Mouse (Mus musculus) c-Kit-positive CD71-negative TER-119-negative erythroid progenitor cells, embryonic 14.5 days (primary cell): Measurements from ENCODE around the gene Tead1.

Source experiments
- DNase-seq: peaks from one replicate; pipeline ENCODE4 v3.0.0-alpha.2; 2013; ENCODE audit warnings: low read depth

The Tead1 gene

DNA sequence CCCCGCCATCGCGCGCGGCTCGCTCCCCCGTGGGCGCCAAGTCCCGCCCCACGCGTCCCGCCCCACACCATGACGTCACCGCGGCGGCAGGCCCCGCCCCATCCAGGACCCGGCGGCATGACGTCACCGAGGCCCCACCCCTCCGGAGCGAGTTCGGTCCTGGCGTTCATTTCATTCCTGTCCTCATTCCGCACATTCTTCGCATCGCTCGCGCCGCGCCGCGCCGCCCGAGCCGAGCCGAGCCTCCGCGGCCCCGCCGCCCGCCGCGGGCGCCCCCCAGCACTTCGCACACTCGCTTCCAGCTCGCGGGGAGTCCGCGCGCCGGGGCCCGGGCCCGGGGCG is at the start of gene Tead1:
TSS of gene Tead1 (plus strand) at position 148 of the 342 bp plus-strand sequence.
- DNase-seq: no peak

DNA sequence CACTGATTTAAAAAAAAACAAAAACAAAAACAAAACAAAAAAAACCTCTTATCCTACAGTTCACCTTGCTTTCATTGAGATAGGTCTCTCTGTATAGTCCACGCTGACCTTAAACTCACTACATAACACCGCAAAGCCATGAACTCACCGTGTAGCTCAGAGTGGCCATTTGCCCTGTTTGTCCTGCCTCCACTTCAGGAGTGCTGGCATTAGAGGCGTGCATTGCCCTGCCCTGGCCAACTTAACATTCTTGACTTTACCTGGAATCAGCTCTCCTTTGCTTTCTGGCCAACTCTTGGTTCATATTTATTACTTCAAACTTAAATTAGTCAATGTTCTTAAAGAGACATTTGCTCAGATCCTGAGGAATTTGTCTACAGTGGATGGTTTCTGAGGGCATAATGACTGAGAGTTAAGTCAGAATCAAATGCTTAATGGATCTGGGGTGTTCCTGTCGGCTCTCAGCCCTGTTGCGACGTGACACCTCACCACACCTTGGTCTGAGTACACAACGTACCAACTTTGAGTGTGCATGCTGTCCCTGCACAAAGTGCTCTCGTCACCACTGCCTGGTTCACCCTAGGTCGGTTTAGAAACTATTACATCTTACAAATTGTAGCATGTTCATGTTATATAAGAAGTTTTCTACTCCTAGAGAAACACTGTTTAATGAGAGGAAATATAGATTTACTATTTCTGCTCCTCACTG is 44.5 kb upstream of the Tead1 start:
- no peak for DNase-seq

DNA sequence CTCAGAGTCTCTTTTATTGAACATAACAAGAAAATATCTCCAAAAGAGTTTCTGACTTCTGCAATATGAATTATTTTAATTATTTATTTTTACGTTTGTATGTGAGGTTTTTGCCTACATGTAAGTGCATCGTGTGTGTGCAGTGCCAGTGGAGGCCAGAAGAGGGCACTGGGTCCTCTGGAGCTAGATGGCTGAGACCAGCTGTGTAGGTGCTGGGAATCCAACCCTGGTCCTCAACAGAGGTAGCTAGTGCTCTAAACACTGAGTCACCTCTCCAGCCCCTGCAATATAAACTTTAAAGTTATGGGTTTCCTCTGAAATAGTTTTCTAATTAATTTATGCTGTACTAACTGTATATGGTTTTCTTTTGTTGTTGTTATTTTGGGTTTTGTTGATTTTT is 43.2 kb upstream of the Tead1 start:
- no peak for DNase-seq

- no peak for DNase-seq
These were observed 35.1 kb upstream of the Tead1 start for GRCm38 (mm10) chr7:112643866-112644543.

GRCm38 (mm10) chr7:112644701-112645100 is 34.4 kb upstream of the Tead1 start:
- DNase-seq: no peak

DNA sequence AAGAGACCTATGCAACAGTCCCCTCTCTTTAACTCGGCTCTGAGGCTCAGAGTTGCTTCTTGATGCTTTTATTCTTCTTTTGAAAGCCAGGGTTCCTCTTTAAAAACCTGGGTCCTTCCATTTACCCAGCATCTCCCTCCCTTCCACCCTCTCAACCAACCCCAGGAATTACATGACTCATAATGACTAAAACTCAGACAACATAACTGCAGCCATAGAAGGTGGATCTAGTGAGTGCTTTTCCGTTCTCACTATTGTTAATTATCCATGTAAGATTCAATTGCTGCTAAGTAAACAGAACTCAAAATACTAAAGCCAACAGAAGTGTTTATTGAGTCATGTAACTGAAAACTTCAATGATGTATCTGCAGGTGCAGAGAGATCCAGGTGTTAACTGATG is 33.4 kb upstream of the Tead1 start:
- DNase-seq: no peak

GRCm38 (mm10) chr7:112647417-112647816 is 31.7 kb upstream of the Tead1 start:
- DNase-seq: no peak

DNA sequence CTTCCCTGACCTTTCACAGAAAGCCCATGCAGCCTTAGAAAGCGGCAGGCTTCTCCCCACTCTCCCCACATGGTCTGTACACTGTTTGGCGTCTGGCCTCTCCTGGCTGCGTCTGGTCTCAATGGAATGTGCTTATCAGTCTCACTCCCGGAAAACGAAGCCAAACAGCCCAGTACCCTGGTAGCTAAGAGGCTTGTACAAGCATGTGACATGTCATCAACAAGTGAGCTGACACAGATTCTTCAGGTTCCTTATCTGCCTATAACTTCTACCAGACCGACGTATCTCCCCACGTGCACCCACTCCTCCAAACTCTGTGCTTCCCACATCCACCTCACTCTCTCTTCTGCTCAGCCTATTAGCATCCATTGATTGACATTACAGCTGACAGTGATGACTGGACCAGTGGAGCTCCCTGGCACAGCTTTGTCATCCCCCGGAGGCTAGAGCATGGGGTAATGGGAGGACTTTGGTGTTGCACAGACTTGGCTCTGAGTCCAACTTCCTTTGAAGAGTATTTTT is 22.9 kb upstream of the Tead1 start:
- no peak for DNase-seq

DNA sequence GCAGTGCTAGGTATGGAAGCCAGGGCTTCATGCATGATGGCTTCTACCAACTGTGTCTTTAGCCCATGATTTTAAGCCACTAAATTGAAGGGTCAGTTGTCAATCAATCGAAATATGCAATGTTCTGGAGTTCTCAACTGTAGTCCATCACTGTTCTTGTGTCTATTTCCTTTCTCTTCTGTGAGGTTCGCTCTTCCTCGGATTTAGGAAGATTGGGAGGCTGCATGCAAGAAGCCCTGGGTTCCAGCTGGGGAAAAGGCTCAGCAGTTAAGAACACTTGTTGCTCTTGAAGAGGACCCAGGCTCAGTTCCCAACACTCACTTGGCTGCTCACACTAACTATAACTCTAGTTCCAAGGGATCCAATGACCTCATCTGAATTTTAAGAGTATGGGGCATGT is 20.2 kb upstream of the Tead1 start:
- no peak for DNase-seq

GRCm38 (mm10) chr7:112659816-112660215 is 19.3 kb upstream of the Tead1 start:
- no peak for DNase-seq

DNA sequence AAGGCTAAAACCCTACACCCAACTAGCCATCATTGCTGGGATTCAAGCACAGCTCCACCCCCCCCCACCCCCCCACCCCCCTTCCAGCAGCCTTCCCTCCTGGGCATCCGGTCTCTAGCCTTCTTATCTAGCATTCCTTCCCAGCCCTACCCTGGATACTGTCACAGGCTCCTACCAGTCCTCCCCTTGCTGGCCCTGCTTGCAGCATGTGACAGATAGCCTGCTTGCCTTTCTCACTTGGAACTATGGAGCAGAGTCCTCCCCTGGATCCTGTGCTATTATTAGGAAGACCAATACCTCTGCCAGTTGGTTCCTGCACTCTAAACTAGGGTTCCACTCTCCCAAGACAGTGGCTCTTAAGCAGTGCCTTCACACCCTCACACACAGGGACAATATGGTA is 18.8 kb upstream of the Tead1 start:
- DNase-seq: no peak

DNA sequence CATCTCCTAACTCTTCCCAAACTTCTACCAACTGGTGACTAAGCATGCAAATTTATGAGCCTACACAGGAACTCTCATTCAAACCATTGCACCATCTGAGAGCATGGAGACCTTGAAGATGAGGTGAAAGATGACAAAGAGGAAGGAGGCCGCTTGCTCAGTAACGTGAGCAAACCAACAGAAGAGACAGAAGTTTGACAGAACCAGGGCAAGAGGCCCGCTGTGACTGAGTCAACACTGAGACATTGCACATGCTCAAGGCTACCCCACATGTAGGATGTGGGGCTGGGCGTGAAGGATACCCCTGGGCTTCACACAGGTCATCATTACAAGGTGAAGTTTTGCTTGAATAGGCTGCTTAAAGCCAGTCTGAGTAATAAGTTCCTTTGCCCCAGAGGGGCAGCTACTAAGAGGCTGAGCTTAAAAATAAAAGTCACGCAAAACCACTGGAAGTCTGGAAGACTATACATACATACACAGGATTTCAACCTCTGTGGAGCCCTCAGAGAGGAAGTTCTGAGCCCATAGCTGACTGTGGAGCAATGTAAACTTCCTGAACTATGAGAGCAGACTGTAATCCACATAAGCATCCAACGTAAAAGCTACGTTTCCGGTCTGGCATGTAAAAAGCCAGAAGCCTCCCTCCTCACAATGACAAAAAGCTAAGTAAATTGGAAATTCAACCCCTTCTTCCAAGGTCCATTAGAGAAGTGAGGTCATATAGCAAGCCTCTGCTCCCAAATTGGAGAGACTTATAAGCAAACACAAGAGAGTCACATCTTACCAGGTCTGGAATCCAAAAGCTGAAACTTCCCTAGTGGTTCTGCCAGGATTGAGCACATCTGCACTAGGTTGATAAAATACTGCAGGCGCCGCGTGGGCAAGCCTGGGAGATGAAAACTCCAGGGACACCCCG is 16.5 kb upstream of the Tead1 start:
- DNase-seq: no peak

DNA sequence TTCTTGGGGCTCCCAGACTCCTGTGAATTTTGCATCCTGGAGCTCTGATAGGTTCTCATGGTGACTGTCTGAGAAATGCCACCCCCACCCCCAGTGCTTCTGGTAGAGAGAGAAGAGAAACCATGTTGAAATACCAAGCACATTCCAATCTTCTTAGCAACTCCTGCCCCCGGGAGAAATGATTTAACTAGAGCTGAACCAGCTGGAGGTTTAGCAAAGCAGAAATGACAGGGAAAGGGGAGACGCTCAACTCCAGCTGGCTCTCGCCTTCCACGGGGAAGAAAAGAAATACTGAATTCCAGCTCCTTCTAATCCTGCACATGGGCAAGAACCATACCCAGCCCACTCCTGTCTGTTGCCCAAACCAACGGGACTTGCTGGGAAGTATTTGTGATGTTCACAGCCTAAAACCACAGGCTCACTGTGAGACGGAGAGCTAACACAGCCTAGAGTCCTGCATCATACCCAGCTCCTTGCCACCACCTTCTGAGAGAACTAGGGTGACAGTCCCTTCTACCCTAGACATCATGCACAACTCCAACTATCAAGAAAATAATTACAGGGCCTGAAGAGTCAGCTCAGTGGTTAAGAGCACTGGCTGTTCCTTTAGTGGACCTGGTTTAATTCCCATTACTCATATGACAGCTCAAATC is 15.7 kb upstream of the Tead1 start:
- no peak for DNase-seq

DNA sequence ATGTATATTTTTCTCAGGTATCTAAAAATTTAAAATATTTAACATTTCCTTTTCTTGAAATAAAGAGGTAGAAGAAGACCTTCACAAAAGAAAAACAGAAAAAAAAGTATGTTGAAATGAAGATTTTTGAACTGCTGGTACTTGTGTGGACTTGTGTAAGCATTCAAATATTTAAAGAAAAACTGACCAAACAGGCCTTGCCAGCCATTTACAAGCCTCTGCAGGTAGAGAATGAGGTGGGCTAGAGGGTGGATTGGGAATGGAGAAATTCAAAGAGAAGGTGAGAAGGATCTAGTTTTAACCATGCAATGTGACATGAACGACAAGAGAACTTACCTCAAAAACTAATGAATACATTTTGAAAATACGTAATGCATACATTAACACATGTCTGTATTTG is 9.1 kb upstream of the Tead1 start:
- no peak for DNase-seq

DNA sequence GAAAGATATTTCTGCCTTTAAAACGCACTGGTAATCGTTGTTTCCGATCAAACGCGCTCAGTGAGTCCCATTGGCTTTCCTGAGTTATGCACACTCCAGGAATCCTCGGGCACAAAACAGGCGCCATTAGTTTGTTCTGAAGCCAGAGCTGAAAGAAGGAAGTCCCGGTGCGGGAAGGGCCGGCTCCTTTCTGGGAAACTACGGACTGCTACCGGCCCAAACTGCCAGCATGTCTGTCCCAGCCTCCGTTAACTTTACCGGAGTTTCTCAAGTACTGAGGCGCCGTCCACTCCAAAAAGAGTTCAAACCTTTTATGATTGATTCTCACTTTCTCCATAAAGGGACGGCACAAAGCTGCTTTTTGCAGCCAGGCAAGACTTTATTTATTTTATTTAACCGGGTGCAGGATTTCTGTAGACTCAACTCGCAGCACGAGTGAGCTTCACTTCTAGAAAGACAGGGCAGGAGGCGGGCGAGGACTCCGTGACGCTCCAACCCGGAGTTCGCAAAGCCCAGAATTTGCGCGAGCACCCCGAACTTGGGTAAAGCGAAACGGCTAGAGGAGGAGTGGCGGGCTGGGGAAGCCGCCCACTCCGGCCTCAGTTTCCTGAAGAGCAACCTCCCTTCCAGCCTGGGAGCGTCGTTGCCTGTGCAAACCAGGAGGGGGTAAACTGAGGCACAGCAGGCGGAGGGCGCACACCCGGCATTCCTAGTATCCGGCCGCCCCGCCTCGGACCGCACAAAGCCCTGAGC is 524 bp upstream of the Tead1 start:
- no peak for DNase-seq

DNA sequence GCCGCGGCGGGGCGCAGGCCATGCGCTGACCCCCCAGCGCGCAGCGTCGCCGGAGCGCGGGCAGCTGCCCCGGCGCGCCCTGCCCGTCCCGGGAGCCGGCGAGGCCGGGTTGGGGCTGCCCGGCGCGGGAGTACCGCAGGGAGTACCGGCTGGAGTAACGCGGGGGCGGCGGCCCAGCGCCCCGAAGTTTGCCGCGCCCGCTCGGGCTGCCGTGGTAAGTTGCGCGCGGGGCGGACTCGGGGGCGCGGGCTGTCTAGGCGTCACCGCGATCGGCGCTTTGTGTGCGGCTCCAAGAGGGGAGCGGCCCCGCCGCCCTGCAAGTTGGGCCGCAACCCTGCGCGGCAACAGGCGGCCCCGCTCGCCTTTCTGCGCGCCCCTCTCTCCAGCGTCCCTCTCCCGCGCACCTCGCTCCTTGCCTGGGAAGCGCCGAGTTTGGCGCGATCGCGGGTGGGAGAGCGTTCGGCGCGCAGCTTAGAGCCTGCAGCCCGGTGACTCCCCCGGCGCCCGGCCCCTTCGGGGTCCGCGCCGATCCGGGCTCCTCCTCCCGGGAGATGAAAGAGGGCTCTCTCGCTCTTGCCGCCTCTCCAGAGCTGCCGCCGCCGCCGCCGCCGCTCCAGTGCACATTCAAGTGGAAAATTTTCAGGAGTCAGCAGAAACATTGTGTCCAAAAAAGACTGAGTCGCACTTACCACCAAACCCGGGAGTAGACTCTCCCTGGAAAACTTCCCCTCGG is 561 bp downstream of the Tead1 start:
- no peak for DNase-seq

DNA sequence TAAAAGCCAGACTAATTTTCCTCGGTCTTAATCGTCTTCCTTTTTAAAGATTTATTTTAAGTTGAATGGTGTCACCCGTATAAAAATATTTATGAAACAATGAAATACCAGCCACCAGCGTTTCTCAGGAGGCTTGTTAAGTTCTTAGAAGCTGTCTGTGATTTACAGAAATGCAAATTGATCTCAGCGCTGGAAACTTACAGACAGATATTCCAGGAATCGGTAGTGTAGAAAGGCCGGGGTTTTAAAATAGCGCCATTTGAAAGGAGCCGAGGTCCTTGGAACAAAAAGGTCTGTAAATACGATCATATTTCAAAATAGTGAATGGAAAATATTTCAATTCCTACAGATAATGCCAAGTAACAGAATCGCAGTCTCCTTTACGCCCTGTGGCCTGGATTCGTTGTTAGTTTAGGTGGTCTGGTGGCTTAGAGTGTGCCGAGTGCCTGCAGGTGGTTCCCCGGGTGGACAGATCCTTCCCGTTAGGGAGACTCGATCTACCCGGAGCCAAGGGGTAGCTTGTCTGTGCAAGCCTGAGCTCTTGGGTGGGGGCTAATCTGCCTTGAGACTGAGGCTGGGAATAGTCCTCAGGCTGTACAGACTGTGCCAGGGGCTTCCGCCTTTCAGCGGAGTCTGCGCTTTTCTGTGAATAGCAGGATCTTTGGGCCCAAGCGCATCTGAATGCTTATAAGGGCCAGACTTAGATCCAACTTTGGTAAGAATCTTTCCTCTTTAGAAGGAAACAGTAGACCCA is 1.6 kb downstream of the Tead1 start:
- DNase-seq: no peak

GRCm38 (mm10) chr7:112684626-112685561 is 5.8 kb downstream of the Tead1 start:
- DNase-seq: no peak

DNA sequence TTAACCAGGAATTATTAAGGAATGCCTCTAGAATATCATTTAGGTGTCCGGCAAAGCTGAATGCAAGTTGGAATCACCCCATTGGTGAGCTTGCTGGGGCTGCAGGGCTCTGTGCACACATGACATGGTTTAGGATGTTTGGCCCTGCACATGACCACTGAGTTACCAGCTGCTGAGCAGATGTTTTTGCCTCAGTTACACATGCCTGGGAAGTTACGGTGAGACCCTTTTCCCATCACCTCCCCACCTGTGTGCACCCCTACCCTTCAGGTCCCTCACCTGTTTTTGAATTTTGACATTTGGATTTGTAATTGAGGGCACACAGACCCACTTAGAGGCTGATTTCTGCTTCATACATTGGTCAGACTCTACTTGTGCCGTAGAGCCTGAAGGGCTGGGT is 6.9 kb downstream of the Tead1 start:
- no peak for DNase-seq
